Mouse (Mus musculus) intestine, embryonic 15.5 days (tissue): ENCODE measurements around the gene Fbxo27. TPM values are rescaled to one million over a fixed set of nuclear protein-coding genes. Genes with fewer than 3 reads are reported as not detected.
"Not testable (repeated sequence)": the region's sequence is repeated elsewhere in the genome, so short reads cannot be mapped to it uniquely, and the experiment has no call there.

ENCODE experiments used
- ATAC-seq: fragments of 200-750 bp; cut with Nextera tagmentation; 2 replicates; pipeline ENCODE4 v1.8.0; 2017; ENCODE audit warnings: moderate TSS enrichment, moderate library complexity
- H3K27ac ChIP-seq: fragments of 300-500 bp; sonication (generic); 2 replicates; pipeline ENCODE4 v1.5.1; 2015; ENCODE audit warnings: mild to moderate bottlenecking, inconsistent platforms
- H3K27me3 ChIP-seq: fragments of 300-500 bp; sonication (generic); replicated peaks from 2 replicates; pipeline ENCODE4 v1.6.1; 2015; ENCODE audit warnings: inconsistent platforms
- H3K36me3 ChIP-seq: fragments of 300-500 bp; sonication (generic); 2 replicates; pipeline ENCODE4 v1.6.1; 2015; ENCODE audit warnings: inconsistent platforms
- H3K4me1 ChIP-seq: fragments of 300-500 bp; sonication (generic); replicated peaks from 2 replicates; pipeline ENCODE4 v1.6.1; 2015; ENCODE audit warnings: inconsistent platforms
- H3K4me2 ChIP-seq: fragments of 300-500 bp; sonication (generic); replicated peaks from 2 replicates; pipeline ENCODE4 v1.6.1; 2015; ENCODE audit warnings: mild to moderate bottlenecking, inconsistent platforms
- H3K4me3 ChIP-seq: fragments of 300-500 bp; sonication (generic); replicated peaks from 2 replicates; pipeline ENCODE4 v1.5.1; 2015; ENCODE audit warnings: inconsistent platforms
- H3K9ac ChIP-seq: fragments of 300-500 bp; sonication (generic); 2 replicates; pipeline ENCODE4 v1.6.1; 2015; ENCODE audit warnings: inconsistent platforms
- H3K9me3 ChIP-seq: fragments of 300-500 bp; sonication (generic); 2 replicates; pipeline ENCODE4 v1.6.1; 2016; ENCODE audit warnings: inconsistent platforms
- WGBS: fragments of 180-500 bp; shearing (Covaris S2); methylation state at CpG from one replicate; pipeline ENCODE4 v1.1.7; 2015; 5-methylcytosine and 5-hydroxymethylcytosine counted together
- polyA plus RNA-seq: library from polyadenylated mRNA; unstranded; fragments of >200 nt; fragmentation: Nextera tagmentation; extraction: Ambion mirVana; gene quantifications from 2 replicates; pipeline ENCODE4 v1.2.1, GENCODE M21; 2015

Fbxo27 gene
- polyA plus RNA-seq, 1 experiment from 2014 or later, result 2.9 TPM

- no peaks in the 10 kb centered on the region for H3K9me3 ChIP-seq
- H3K4me2 ChIP-seq, result no peak overlapping the region
- no peaks in the 10 kb centered on the region for H3K27me3 ChIP-seq
- no peak overlapping the region for H3K4me3 ChIP-seq
- no peak overlapping the region for H3K27ac ChIP-seq
- no peak for ATAC-seq
- no peak overlapping the region for H3K9ac ChIP-seq
- H3K36me3 ChIP-seq, result no peaks in the 10 kb centered on the region
- no peaks in the 10 kb centered on the region for H3K4me1 ChIP-seq
- 82% methylated on average over 13 of the region's 13 CpGs for WGBS
Observed at GRCm38 (mm10) chr7:28676811-28677541, 15.7 kb upstream of the Fbxo27 start.

- no peak overlapping the region for H3K9ac ChIP-seq
- no peaks in the 10 kb centered on the region for H3K27me3 ChIP-seq
- H3K4me2 ChIP-seq, result no peak overlapping the region
- no peak overlapping the region for H3K4me3 ChIP-seq
- H3K4me1 ChIP-seq, result no peaks in the 10 kb centered on the region
- H3K27ac ChIP-seq, result no peak overlapping the region
- H3K36me3 ChIP-seq, result no peaks in the 10 kb centered on the region
- 88% methylated on average over 8 of the region's 8 CpGs for WGBS
- no peak for ATAC-seq
- no peaks in the 10 kb centered on the region for H3K9me3 ChIP-seq
Observed at GRCm38 (mm10) chr7:28677624-28678023, 15.0 kb upstream of the Fbxo27 start.

- Histone ChIP-seq H3K9ac (no peak overlapping the region), H3K4me1 (peaks cover 5% of the 10 kb centered on the region; the same call in 1 of the 2 replicates), H3K27me3 (peaks cover 13% of the 10 kb centered on the region), H3K9me3 (no peaks in the 10 kb centered on the region), H3K36me3 (no peaks in the 10 kb centered on the region), H3K4me3 (no peak overlapping the region), H3K27ac (no peak overlapping the region), H3K4me2 (no peak overlapping the region)
- ATAC-seq, result no peak
- WGBS, result 56% methylated on average over 7 of the region's 7 CpGs
Observed at GRCm38 (mm10) chr7:28691075-28691474, 1.6 kb upstream of the Fbxo27 start.

- H3K4me2 ChIP-seq, result peak overlapping the region; percentile 96
Observed at GRCm38 (mm10) chr7:28693321-28693966, 795 bp downstream of the Fbxo27 start.

GRCm38 (mm10) chr7:28694423-28694822 is 1.8 kb downstream of the Fbxo27 start:
- 10% methylated on average over 14 of the region's 14 CpGs for WGBS
- no peak overlapping the region for H3K4me3 ChIP-seq

More at GRCm38 (mm10) chr7:28693321-28693966, 795 bp downstream of the Fbxo27 start:
- H3K4me3 ChIP-seq, result peak overlapping the region; percentile 50
- peak; percentile 95 for ATAC-seq
- peaks cover 5% of the 10 kb centered on the region; the same call in 1 of the 2 replicates for H3K4me1 ChIP-seq
- H3K27ac ChIP-seq, result no peak overlapping the region
- peaks cover 13% of the 10 kb centered on the region for H3K27me3 ChIP-seq
- under 1% methylated on average over 38 of the region's 38 CpGs for WGBS
- no peaks in the 10 kb centered on the region for H3K36me3 ChIP-seq
- H3K9ac ChIP-seq, result peak overlapping the region; percentile 39
- no peaks in the 10 kb centered on the region for H3K9me3 ChIP-seq

GRCm38 (mm10) chr7:28694966-28695511 is 2.4 kb downstream of the Fbxo27 start:
- H3K27ac ChIP-seq, result no peak overlapping the region
- 60% methylated on average over 8 of the region's 8 CpGs for WGBS
- no peak overlapping the region for H3K9ac ChIP-seq
- H3K4me1 ChIP-seq, result peaks cover 5% of the 10 kb centered on the region; the same call in 1 of the 2 replicates
- peaks cover 13% of the 10 kb centered on the region for H3K27me3 ChIP-seq
- H3K9me3 ChIP-seq, result no peaks in the 10 kb centered on the region
- H3K36me3 ChIP-seq, result no peaks in the 10 kb centered on the region
- no peak overlapping the region for H3K4me3 ChIP-seq
- no peak overlapping the region for H3K4me2 ChIP-seq
- no peak for ATAC-seq

More at GRCm38 (mm10) chr7:28694423-28694822, 1.8 kb downstream of the Fbxo27 start:
- Histone ChIP-seq H3K36me3 (no peaks in the 10 kb centered on the region), H3K4me1 (peaks cover 5% of the 10 kb centered on the region; the same call in 1 of the 2 replicates), H3K27ac (no peak overlapping the region), H3K9ac (no peak overlapping the region), H3K27me3 (peaks cover 13% of the 10 kb centered on the region), H3K9me3 (no peaks in the 10 kb centered on the region), H3K4me2 (no peak overlapping the region; the same call in 1 of the 2 replicates)
- no peak for ATAC-seq

- no peak overlapping the region for H3K4me2 ChIP-seq
- H3K9ac ChIP-seq, result no peak overlapping the region
- H3K9me3 ChIP-seq, result no peaks in the 10 kb centered on the region
- no peak for ATAC-seq
- peaks cover 13% of the 10 kb centered on the region for H3K27me3 ChIP-seq
- H3K4me1 ChIP-seq, result peaks cover 5% of the 10 kb centered on the region; the same call in 1 of the 2 replicates
- H3K36me3 ChIP-seq, result no peaks in the 10 kb centered on the region
- no peak overlapping the region for H3K27ac ChIP-seq
- 85% methylated on average over 11 of the region's 11 CpGs for WGBS
- no peak overlapping the region for H3K4me3 ChIP-seq
Observed at GRCm38 (mm10) chr7:28697277-28697676, 4.6 kb downstream of the Fbxo27 start.

- WGBS, result 96% methylated on average over 4 of the region's 4 CpGs
- H3K4me2 ChIP-seq, result no peak overlapping the region
- no peaks in the 10 kb centered on the region for H3K27me3 ChIP-seq
- H3K4me1 ChIP-seq, result no peaks in the 10 kb centered on the region
- no peaks in the 10 kb centered on the region for H3K9me3 ChIP-seq
- no peak for ATAC-seq
- no peak overlapping the region for H3K27ac ChIP-seq
- H3K9ac ChIP-seq, result no peak overlapping the region
- no peak overlapping the region for H3K4me3 ChIP-seq
- H3K36me3 ChIP-seq, result no peaks in the 10 kb centered on the region
Observed at GRCm38 (mm10) chr7:28700269-28700668, 7.6 kb downstream of the Fbxo27 start.

- not testable (repeated sequence) for H3K4me1 ChIP-seq, H3K4me2 ChIP-seq, H3K27ac ChIP-seq, H3K9me3 ChIP-seq, ATAC-seq, H3K4me3 ChIP-seq, H3K36me3 ChIP-seq, H3K27me3 ChIP-seq, H3K9ac ChIP-seq
- WGBS, result 95% methylated on average over 12 of the region's 12 CpGs
Observed at GRCm38 (mm10) chr7:28701306-28701705, 8.7 kb downstream of the Fbxo27 start.

- Histone ChIP-seq H3K4me1 (no peaks in the 10 kb centered on the region), H3K9ac (no peak overlapping the region), H3K27me3 (no peaks in the 10 kb centered on the region), H3K9me3 (no peaks in the 10 kb centered on the region), H3K4me3 (no peak overlapping the region), H3K36me3 (no peaks in the 10 kb centered on the region), H3K4me2 (no peak overlapping the region), H3K27ac (no peak overlapping the region)
- no peak for ATAC-seq
- 63% methylated on average over 9 of the region's 9 CpGs for WGBS
Observed at GRCm38 (mm10) chr7:28702601-28703143, 10.0 kb downstream of the Fbxo27 start.

GRCm38 (mm10) chr7:28709454-28709853 is 16.8 kb downstream of the Fbxo27 start:
- Histone ChIP-seq H3K9me3 (no peaks in the 10 kb centered on the region), H3K4me2 (no peak overlapping the region), H3K9ac (no peak overlapping the region), H3K27ac (no peak overlapping the region), H3K4me3 (no peak overlapping the region), H3K4me1 (no peaks in the 10 kb centered on the region), H3K27me3 (no peaks in the 10 kb centered on the region), H3K36me3 (no peaks in the 10 kb centered on the region)
- no peak for ATAC-seq

- no peaks in the 10 kb centered on the region for H3K4me1 ChIP-seq
- no peak overlapping the region for H3K27ac ChIP-seq
- no peak overlapping the region for H3K4me2 ChIP-seq
- H3K9ac ChIP-seq, result no peak overlapping the region
- H3K9me3 ChIP-seq, result no peaks in the 10 kb centered on the region
- H3K4me3 ChIP-seq, result no peak overlapping the region
- H3K27me3 ChIP-seq, result no peaks in the 10 kb centered on the region
- ATAC-seq, result no peak
- 69% methylated on average over 3 of the region's 3 CpGs for WGBS
- H3K36me3 ChIP-seq, result no peaks in the 10 kb centered on the region
Observed at GRCm38 (mm10) chr7:28710962-28711361, 18.3 kb downstream of the Fbxo27 start.
